Mouse (Mus musculus) brain, embryonic 14.5 days (tissue): Measurements from ENCODE around the gene Cd68.

ENCODE experiments used
- CTCF ChIP-seq: fragments of 200-500 bp; IDR thresholded peaks from 2 replicates; pipeline ENCODE4 v1.5.1; 2012; ENCODE audit warnings: inconsistent platforms, mild to moderate bottlenecking, moderate library complexity, borderline replicate concordance; ENCODE audit not compliant: insufficient read depth, insufficient read length; ENCODE audit errors: extremely low read depth
- POLR2A ChIP-seq: fragments of 200-500 bp; IDR thresholded peaks from 2 replicates; pipeline ENCODE4 v1.6.1; 2012; ENCODE audit warnings: mild to moderate bottlenecking, inconsistent platforms, borderline replicate concordance; ENCODE audit not compliant: poor library complexity, insufficient read depth, insufficient read length, severe bottlenecking; ENCODE audit errors: extremely low read depth

DNA sequence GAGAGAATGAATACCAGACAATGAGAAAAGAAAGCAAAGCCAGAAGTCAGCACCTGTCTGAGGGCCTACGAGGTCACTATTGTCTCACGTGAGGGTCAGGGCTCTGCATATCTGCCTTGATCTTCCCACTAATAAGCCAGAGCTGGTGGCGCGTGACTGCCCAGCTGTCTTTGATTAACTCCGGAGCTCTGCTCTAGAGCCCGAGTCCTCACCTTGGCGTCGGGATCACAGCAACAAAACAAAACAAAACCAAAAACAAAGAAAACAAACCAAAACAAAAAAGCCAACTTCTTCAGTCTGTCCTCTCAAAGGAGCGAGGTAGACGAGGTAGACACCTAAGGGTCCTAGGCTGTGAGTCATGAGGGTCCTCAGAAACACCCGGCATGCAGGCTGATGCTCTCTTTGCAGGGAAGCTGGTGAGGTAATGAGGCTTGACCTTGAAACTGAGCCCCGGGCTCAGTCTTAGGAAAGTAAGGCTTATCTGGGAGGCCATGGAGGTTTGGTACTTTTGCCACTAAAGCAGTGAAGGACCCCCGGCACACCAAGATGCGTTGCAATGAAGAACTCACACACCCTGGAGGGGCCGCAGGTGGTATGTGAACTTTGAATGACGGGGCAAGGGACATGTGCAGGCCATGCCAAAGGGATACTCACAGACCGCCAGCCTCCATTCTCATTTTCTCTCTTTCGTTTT lies 48.8 kb upstream of the Cd68 start:
- TF ChIP-seq CTCF (no peak), POLR2A (no peak)
